Mouse (Mus musculus): Measurements from ENCODE around the gene Trmt112.

- TF ChIP-seq ZNF384 (IDR thresholded peaks at IDR 0.05; ENCODE audit: low read depth, low read length) = no peak
- no peak for TF ChIP-seq ZC3H11A (IDR thresholded peaks at IDR 0.05; ENCODE audit: borderline replicate concordance, low read depth, low read length)
- no peak for TF ChIP-seq HCFC1 (IDR thresholded peaks at IDR 0.05; ENCODE audit: borderline replicate concordance, insufficient read depth, low read length)
- no peak for TF ChIP-seq CHD2 (IDR thresholded peaks at IDR 0.05; ENCODE audit: low read depth, low read length)
Observed at GRCm38 (mm10) chr19:6939106-6940002, 29.9 kb downstream of the Trmt112 start.
